Mouse (Mus musculus): ENCODE data around the gene Cass4.

Cass4 gene

GRCm38 (mm10) chr2:172393391-172394051 lies at the start of gene Cass4:
Cass4 (plus strand) TSS chr2:172393794.
- no peak for DNase-seq (ENCODE audit: low spot score)

- DNase-seq (ENCODE audit: low spot score) = no peak
These were observed 48.9 kb upstream of the Cass4 start for GRCm38 (mm10) chr2:172344669-172345068.

- DNase-seq (ENCODE audit: low spot score) = peak; percentile 76
These were observed 48.3 kb upstream of the Cass4 start, which contains the start of gene Fam210b for GRCm38 (mm10) chr2:172345258-172345738. Fam210b (plus strand) TSS chr2:172345565.

GRCm38 (mm10) chr2:172346034-172346929 lies 47.3 kb upstream of the Cass4 start:
- DNase-seq (ENCODE audit: low spot score) = no peak

- DNase-seq (ENCODE audit: low spot score) = no peak
These were observed 46.5 kb upstream of the Cass4 start for GRCm38 (mm10) chr2:172346933-172347611.

GRCm38 (mm10) chr2:172348297-172348950 lies 45.2 kb upstream of the Cass4 start:
- DNase-seq (ENCODE audit: low spot score) = no peak

- DNase-seq (ENCODE audit: low spot score) = no peak
These were observed 43.8 kb upstream of the Cass4 start for GRCm38 (mm10) chr2:172349776-172350175.

- no peak for DNase-seq (ENCODE audit: low spot score)
These were observed 42.8 kb upstream of the Cass4 start for GRCm38 (mm10) chr2:172350773-172351172.

- no peak for DNase-seq (ENCODE audit: low spot score)
These were observed 40.4 kb upstream of the Cass4 start for GRCm38 (mm10) chr2:172353218-172353617.

GRCm38 (mm10) chr2:172354761-172355160 lies 38.8 kb upstream of the Cass4 start:
- DNase-seq (ENCODE audit: low spot score) = no peak

GRCm38 (mm10) chr2:172355833-172356232 lies 37.8 kb upstream of the Cass4 start:
- DNase-seq (ENCODE audit: low spot score) = no peak

- DNase-seq (ENCODE audit: low spot score) = no peak
These were observed 30.4 kb upstream of the Cass4 start for GRCm38 (mm10) chr2:172363176-172363575.

- DNase-seq (ENCODE audit: low spot score) = peak; percentile 68
These were observed 23.0 kb upstream of the Cass4 start, which contains the start of the genes Aurka and Cstf1 for GRCm38 (mm10) chr2:172370411-172371223. Aurka (minus strand) TSS chr2:172370535. Cstf1 (plus strand) TSS chr2:172370681.

- DNase-seq (ENCODE audit: low spot score) = no peak
These were observed 22.3 kb upstream of the Cass4 start for GRCm38 (mm10) chr2:172371258-172371657.

GRCm38 (mm10) chr2:172376551-172376950 lies 17.0 kb upstream of the Cass4 start:
- DNase-seq (ENCODE audit: low spot score) = no peak

GRCm38 (mm10) chr2:172376999-172377515 lies 16.5 kb upstream of the Cass4 start:
- no peak for DNase-seq (ENCODE audit: low spot score)

- no peak for DNase-seq (ENCODE audit: low spot score)
These were observed 15.3 kb upstream of the Cass4 start for GRCm38 (mm10) chr2:172378332-172378731.

GRCm38 (mm10) chr2:172380513-172380912 lies 13.1 kb upstream of the Cass4 start:
- DNase-seq (ENCODE audit: low spot score) = no peak

GRCm38 (mm10) chr2:172381341-172381740 lies 12.3 kb upstream of the Cass4 start:
- DNase-seq (ENCODE audit: low spot score) = no peak

- no peak for DNase-seq (ENCODE audit: low spot score)
These were observed 11.7 kb upstream of the Cass4 start for GRCm38 (mm10) chr2:172381898-172382297.

- no peak for DNase-seq (ENCODE audit: low spot score)
These were observed 8.9 kb upstream of the Cass4 start for GRCm38 (mm10) chr2:172384715-172385114.

Data from urinary bladder, postnatal 10 days (tissue).